Mouse (Mus musculus): Measurements from ENCODE around the gene Katnal1. TPM values are rescaled to one million over a fixed set of nuclear protein-coding genes. Genes with fewer than 3 reads are reported as not detected.

Katnal1 gene
- total RNA-seq, 4 experiments from 2014 or later = 9.6 to 19.8 (median 13.2) TPM

DNA sequence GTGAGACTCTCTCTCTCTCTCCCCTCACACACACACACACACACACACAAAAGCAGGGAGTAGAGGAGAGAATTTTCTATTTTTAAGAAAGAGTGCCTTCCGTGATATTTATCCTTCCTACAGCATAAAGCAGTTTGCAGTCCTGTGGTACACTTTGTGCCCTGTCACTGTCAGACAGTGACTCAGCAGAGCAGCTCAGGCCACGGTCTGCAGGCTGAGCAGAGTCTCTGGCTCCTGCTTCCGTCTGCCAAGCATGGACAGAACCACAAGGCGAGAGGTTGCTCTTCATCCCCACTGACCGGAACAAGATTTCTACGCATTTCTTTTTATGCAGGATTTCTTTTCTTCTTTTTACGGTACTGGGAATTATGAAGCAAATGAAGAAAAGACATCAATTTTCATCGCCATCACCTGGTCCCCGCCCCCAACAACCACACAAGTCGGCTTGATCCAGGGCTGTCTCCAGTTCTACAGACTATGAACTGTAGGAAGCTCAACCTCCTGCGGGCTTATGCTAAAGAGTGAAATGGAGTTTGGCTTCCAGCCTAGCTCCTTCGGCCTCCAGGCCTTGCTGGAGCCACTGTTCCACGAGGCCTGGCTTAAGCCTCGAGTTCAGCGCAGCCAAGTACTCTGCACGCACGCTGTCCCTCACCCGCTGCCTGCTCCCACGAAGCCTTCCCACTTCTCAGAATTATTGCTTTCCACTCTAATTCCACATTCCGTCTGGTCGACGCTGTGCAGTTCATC is 25.4 kb upstream of the Katnal1 start:
- DNase-seq = no peak

DNA sequence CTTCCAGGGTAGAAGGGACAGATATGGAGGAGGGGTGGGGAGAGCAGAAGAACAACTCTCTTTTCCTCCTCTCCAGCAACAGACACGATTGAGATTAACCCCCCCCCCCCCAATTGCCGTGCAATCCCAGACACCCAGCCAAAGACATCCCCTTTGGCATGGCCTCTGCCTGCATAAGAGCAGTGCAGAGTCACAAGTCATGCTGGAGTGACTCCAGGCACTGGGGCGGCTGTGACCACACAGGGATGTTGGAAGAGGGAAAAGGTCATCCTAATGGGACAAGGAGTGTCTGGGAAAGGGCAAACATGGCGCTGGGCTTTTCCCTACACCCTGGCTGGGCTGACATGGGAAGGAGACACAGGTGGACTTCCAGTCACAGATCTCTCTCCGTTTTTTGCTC is 24.0 kb upstream of the Katnal1 start:
- no peak for DNase-seq

DNA sequence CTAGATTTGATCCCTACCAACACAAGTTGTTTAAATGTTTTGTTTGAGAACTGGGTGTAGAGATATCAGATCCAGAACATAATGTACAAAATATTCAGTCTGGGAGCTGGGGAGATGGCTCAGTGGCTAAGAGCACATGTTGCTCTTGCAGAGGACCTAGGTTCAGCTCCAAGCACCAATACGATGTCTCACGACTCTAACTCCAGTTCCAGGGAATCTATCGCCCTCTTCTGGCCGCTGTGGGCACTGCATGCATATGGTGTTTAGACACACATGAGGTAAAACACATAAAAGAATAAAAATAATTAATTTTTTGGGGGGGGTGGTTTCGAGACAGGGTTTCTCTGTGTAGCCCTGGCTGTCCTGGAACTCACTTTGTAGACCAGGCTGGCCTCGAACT is 23.3 kb upstream of the Katnal1 start:
- no peak for DNase-seq

DNA sequence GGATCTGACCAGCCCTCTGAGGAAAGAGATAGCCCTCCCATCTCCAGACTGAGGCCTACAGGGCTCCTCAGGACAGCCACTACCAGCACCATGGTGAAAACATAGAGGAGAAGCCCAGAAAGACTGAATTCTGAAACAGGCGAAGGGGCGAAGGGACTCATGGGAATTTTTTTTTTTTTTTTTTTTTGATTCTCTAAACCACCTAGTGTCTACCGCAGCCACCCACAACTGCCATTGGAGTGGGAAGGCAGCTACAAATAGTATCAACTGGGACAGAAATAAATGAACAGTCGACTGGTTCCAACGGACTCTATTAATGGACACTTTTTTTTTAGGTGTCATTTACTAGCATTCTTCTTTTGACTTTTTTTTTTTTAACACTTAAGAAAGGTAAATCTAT is 22.2 kb upstream of the Katnal1 start:
- no peak for DNase-seq

DNA sequence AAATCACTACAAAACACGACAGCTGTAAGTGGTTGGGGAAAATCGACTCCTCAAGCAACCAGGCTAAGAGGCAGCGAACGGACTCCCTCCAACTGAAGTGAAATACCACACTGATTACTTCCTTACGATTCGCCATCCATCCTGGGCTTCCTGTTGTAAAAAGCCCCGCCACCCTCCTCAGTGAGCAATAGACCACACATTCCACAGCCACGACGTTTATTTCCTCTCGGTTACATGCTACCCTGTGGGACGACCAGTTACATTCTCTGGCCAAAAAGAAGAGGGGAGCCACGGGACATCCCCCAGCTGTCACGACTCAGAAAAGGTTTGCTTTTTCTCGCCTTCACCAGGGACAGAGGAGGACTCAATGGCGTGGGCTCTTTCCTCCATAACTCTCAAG is 20.9 kb upstream of the Katnal1 start:
- DNase-seq = no peak

DNA sequence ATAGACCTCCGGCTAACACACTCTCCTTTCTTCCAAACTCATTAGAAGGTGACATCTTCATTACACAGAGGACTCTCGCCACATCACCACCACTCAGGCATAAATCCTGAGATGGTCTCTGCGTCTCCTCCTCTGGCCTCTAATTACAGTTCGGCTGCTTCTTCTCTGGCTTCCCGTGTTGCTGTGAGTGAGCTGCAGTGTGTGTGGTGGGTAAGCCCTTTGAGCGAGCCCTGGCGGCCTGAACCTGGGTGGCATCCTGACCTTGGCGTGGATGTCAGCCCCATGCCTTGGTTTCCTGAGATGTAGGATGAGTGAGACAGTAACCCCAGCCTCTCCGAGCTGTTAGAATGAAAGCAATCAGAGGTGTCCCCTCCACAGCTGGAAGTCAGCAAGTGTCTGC is 19.5 kb upstream of the Katnal1 start:
- DNase-seq = no peak

DNA sequence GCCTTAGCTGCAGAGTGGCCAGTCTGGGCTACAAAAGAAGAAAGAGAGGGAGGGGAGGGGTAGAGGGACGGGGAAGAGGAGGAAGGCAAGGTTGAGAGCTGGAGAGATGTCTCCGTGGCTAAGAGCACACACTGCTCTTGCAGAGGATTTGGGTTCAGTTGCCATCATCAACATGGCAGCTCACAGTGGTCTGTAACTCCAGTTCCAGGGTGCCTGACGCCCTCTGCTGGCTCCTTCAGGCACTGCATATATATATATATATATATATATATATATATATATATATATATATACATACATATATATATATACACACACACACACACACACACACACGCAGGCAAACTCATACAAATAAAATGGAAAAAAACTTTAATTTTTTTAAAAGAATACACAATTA is 18.3 kb upstream of the Katnal1 start:
- DNase-seq = no peak

DNA sequence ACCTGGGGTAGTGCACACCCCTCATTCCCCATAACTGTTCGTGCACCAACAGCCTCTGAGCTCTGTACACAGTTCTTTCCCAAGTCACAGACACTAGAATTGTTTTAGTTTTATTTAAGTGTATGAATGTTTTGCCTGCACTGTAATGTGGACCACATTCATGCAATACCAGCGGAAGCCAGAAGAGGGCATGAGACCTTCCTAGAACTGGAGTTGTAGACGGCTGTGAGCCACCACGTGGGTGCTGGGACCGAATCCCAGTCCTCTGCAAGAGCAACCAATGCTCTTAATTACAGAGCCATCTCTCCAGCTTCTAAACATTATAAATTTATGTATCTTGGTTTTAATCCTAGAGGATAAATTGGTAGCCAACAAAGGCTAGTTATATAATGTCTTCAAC is 17.7 kb upstream of the Katnal1 start:
- DNase-seq = no peak

DNA sequence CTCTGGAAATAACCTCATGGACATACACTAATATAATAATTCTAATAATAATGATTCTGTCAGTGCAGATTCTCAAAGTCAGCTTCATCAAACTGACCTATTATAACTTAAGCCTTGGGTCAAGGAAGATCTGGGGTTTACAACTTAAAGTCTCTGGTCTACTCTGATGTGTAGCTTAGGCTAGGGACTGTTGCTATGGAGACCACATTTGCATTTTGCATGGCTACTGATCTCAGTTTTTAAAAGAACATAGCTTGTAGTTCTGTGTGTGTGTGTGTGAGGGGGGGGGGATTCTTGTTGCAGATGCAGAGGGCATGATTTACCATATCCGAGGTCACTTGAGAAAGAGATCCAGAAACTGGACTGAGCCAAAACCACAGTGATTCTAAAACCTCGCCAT is 16.6 kb upstream of the Katnal1 start:
- no peak for DNase-seq

DNA sequence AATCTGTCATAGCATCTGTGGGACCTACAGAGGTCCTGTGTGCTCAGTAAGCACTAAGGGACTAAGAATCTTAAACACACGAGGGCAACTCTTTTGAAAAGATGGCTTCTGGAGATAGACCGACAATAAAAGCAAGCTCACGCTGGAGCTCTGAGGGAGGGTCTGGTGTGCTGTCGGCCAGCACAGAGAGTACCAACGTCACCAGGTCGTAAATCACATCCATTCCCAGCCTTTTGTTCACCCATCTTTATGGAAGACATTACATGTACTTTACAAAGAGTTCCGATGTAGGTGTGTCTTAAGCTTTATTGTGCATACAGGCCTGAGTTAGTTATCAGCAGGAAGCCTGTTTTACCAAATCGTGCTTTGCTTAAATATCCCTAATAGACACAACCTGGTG is 14.9 kb upstream of the Katnal1 start:
- no peak for DNase-seq

DNA sequence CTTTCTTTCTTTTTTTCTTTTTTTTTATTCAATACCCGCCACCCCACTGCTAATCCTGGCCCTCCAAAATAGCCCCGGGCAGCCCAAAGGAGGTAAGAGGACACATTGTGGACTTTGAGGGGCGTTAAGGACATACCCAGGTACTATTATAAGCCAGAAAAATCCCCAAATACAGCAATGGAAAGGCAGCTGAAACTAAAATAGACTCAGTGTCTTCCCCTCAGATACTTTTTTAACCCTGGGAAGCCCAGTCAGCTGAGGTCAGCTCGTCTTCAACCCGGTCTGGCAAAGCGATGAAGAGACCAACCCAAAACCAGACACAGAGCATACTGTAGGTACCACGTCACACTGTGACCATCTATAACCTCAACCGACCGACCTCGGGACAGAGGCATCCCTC is 14.3 kb upstream of the Katnal1 start:
- DNase-seq = no peak

DNA sequence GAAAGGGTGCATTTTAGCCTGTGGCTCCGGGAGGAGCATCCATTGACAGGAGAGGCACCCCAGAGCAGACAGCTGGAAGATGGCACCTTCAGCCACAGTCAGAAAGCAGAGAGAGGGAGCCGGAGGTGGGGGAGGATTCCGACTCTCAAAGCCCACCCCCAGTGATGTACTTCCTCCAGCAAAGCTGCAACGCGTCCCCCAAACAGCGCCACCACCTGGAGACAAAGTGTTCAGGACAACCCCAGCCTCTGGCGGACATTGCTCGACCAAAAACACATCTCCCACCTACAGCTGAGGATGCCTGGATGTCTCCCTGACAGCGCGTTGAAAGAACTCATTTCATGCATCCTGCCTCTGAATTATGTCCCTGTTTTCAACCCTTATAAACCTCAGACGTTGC is 13.8 kb upstream of the Katnal1 start:
- no peak for DNase-seq

DNA sequence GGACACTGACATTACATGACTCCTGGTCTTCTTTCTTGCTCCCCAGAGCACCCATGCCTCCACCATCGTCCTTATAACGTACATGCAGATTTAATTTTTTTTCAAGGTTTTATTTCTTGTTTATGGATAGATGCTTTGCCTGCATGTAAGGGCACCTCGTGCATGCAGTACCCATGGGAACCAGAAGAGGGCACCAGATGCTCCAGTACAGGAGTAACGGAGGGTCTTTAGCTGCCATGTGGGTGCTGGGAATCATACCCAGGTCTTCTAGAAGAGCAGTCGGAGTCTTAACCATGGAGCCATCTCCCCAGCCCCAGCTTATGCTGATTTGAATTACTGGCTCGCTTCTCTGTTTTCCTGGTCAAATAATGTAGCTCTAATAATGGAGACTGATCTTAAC is 13.2 kb upstream of the Katnal1 start:
- DNase-seq = no peak

DNA sequence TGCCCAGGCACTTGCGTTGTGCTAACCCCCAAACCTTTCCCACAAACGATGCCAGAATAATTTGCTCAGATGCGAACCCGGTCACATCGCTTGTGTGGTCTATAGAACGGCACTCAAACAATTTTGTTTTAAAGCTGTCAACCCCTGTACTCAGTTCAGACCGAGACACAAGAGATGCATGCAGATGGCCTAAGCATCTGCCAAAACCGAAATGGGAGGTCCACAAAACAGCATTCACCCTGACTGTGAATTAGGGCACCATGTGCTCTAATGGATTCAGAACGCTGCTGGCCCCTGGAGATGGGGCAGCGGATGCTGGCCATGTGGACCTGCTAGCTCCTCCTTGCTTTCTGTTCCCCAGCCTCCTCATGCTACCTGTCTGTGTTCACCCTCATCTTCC is 12.7 kb upstream of the Katnal1 start:
- DNase-seq = no peak

DNA sequence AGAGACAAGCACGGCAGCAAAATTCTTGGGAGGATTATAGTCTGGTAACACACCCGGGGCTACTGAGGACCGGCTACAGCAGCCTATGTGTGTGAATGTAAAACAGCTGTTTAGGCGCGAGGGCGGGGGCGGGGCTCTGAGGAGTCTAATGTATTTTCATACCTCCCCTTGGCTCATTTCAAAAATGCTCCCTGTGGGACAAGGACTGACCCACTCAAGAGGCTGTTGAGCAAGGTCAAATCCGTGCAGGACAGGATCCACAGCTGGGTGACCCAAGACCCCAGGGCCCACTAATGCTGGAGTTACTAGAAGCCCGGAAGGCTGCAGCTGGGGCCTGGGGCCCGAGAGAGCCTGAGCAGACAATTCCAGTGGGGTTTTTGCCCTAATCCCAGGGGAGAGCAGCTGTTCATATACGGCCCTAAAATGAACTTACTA is 10.8 kb upstream of the Katnal1 start:
- no peak for DNase-seq

DNA sequence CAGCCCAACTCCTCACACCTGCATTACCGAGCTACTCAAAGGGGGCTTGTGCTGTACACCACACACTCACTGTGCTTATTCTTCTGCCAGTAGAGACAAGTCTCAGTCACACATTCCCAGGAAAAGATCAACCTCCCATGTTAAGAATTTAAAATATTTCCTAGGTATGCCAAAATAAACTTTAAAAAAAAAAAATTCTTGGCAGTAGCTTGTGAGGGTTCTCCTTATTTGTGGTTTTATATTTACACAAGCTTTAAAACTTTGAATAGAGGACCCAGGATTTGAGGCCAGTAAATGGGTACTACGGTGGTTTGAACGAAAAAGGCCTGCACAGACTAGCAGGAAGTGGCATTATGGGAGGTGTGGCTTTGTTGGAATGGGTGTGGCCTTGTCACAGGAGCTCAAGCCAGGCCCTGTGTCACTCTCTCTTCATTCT is 7.4 kb upstream of the Katnal1 start:
- DNase-seq = no peak

DNA sequence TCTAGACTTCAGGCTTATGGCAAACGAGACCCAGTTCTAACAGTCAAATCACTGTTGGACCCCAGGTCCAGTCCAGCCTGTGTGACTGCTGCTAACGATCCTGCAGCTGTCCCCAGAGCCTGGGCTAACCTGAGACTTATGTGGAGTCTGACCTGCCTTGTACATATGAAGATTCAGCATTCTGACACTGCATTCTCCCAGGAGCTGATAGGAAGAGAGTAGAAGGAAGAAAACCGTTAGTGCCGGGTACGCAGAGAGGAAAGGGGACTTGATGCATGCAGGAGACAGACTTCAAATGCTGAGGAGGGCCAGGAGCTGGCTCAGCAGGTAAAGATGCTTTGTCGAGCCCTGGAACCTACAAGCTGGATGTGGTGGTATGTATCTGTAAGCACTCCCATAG is 6.8 kb upstream of the Katnal1 start:
- no peak for DNase-seq

DNA sequence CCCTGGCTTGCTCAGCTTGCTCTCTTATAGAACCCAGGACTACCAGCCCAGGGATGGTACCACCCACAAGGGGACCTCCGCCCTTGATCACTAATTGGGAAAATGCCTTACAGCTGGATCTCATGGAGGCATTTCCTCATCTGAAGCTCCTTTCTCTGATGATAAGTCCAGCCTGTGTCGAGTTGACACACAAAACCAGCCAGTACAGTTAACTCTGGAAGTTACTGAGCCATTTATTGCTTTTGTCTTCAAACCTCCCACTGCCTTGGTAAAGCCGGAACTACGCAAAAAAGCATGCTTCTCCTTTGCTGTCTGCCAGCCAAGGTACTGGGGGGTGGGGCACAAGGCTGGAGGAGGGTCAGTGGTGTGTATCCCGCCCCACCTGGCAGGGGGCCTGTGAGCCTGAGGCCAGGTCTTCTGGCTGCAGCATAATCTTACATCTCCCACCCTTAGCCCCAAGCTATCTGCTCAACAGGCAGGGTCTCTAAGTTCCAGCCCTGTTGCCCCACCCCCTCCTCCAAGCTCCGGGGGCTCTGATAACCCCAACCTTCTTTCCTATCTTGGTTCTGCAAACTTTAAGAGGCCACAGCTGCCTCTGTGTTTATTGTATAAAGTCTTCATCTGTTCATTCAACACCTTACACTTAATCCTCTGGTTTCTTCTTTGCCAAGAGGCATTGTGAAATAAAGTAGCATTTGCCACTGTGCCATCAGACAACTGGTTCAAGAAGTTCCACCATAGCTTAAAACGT is 6.1 kb upstream of the Katnal1 start:
- no peak for DNase-seq

DNA sequence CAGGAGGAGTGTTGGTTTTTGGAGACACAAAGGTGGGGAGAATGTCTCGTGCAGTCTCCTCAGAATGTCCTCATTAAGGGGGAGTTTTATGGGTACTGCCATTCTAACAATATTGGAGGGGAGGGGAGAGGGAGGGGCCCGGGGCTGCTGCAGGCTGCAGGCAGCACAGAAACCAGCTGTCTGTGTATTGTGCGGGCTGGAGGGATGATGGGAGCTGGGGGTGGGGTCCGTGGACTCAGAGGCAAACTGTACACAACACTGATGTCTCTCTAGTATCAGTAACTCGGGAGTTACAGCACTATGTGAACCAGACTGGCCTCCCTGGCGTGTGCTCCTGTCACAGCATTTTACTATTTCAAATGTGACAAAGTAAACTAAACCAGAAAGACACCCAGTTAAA is 5.3 kb upstream of the Katnal1 start:
- no peak for DNase-seq

DNA sequence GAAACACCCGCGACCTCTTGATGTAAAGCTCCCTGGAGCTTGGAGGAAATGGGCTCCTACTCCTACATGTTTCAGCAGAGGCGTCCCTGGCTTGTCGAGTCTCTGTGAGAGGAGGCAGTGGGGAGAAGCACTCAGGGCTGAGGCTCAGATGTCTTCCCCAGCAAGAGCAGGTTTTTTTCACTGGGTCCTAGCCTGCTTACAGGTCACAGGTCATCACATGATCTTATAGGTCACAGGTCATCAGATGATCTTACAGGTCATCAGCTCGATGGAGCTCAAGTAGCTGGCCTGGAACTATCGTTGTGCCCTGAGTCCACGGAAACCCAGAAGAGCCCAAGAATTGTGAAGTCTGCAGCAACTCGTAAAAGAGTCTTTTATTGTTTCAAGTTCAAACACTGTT is 4.6 kb upstream of the Katnal1 start:
- DNase-seq = no peak

DNA sequence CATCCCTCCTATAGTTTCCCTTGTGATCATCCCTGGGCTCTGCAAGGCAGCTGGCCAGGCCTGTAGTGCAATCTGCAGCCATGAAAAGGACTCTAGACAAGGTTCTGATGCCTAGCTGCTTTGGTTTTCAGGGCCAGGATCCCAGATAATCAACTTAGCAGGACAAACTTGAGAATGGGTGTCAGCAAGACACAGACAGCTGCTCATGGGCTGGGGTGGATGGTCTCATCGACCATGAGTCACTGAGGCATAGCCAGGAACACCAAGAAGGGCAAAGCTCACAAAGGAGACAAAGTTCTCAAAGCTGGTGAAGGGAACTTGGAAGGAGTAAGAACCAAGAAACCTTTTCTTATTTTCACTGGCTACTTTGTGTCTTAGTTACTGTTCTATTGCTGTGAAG is 2.2 kb upstream of the Katnal1 start:
- no peak for DNase-seq

DNA sequence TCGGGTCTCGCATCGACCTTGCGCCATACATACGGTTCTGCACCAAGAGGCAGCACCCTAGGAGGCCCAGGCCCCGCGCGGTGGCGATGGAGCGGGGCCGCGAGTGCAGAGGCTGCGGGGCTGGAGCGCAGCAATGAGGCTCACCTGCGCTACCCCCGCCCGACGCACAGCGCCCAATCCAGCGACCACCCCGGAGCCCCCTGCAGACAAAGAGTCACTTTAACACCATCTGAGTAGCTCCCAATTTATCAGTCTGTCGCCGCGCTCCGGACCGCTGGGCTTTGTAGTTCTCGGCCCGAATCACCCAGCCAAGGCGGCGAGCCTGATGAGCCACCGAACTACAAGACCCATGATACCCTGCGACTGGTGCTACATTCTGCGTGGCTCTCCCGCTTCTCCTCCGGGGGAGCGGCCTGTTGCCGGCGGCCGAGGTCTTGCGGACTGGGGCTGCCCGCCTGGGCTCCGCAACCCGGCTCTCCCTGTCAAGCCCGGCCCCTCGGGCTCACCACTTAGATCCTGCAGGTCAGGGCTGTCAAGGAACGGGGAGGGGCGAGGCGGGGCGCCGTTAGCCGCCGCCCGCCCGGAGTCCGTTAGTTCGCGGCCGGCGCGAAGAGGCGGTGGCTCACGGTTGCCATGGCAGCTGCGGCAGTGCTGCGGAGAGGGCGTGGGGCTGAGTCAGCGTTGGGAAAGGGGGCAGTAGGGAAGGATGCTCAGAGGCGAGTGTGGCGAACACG is 571 bp downstream of the Katnal1 start:
- peak; percentile 93 for DNase-seq

DNA sequence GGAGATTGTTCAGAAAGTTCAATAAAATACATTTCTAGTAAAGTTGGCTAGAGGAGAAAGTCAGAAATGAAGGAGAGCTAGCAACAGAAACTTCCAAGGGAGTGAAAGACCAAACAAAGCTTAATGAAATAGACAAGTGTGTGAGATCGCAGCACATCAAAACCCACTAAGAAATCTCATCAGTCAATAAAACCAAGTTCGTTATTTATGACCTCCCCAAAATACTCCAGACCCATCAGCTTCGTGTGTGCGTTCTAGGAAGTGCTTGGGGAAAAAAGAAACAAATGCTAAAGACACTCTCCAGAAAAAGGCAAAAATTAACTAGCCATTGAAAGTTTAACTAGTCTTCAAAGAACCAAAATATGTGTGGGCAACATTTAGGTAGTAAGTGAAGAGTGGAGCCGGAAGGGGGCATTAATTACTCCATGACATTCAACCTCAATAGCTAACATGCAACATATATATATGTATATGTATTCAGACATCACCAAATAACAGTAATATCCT is 1.4 kb downstream of the Katnal1 start:
- no peak for DNase-seq

All from adrenal gland, adult 8-10 months (tissue).